Mouse (Mus musculus) left cerebral cortex, adult 2 months (tissue): Measurements from ENCODE around the gene Stk10. TPM values are rescaled to one million over a fixed set of nuclear protein-coding genes. Genes with fewer than 3 reads are reported as not detected.
A peak's percentile ranks its signal among the peaks of the same experiment; 100 is the strongest.
"Not testable (repeated sequence)": the region's sequence is repeated elsewhere in the genome, so short reads cannot be mapped to it uniquely, and the experiment has no call there.

Experiments used
- DNase-seq, 2 experiments: peaks; one replicate each; pipeline ENCODE4 v3.0.0; 2021 to 2022; ENCODE audit warnings: low spot score in 2 of 2, mixed read lengths in 1 of 2; ENCODE audit errors: extremely low spot score in 1 of 2
- H3K27ac ChIP-seq: fragments of 200-600 bp; 2 replicates; pipeline ENCODE4 v1.8.1; 2022
- H3K4me3 ChIP-seq: fragments of 200-600 bp; 2 replicates; pipeline ENCODE4 v1.8.1; 2022
- CTCF ChIP-seq: fragments of 200-600 bp; IDR thresholded peaks from 2 replicates; pipeline ENCODE4 v1.8.1; 2022; ENCODE audit warnings: antibody characterized with exemption, mild to moderate bottlenecking, moderate library complexity
- intact Hi-C: fragments of 180-260 bp; cut with DNase I; formaldehyde crosslinking; loops from one replicate; pipeline ENCODE4 v1.15.1; 2025
- total RNA-seq, 2 experiments: library from RNA; stranded (reverse); gene quantifications; 2 replicates each; pipeline ENCODE4 v1.2.3; 2021

Gene Stk10
- total RNA-seq, 2 experiments from 2014 or later = 6.7 to 8.7 TPM

DNA sequence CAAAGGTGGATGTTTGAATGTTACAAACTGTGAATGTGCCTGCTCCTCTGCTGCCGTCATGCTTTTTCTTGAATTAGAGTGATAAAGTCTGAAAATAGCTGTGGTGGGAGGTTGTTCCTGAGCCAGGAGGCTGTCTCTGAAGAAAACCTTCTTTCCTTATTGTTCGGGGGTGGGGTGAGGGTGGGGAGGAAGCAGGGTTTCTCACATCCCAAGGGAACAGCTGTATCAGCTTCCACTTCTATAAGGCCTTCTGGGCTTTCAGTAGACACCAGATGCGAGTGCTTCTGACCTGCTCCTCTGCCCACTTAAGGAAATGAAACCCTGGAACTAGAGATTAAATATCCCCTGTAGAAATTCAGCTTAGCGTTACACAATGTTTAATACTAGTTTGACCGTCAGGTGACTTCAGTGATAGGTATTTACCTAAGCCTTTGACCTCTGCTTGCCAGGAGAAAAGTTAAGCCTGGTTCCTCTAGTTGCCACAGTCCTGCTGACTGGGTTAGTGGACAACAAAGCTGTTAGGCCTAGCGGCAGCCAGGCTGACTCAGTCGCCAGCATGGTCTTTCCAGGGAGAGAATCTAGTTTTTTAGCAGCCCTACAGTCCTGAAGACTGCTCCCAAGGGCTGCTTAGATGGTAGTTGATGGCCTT lies 27.9 kb upstream of the Stk10 start:
- Histone ChIP-seq H3K4me3 (no peak overlapping the region), H3K27ac (peak overlapping the region; percentile 72)
- no peak for TF ChIP-seq CTCF
- intact Hi-C loops = loop anchor here (1.0 to 2.0 kb wide), 2 partner anchors 50 to 103 kb away; partner anchors contain the start of gene Ubtd2
- no peak for DNase-seq

DNA sequence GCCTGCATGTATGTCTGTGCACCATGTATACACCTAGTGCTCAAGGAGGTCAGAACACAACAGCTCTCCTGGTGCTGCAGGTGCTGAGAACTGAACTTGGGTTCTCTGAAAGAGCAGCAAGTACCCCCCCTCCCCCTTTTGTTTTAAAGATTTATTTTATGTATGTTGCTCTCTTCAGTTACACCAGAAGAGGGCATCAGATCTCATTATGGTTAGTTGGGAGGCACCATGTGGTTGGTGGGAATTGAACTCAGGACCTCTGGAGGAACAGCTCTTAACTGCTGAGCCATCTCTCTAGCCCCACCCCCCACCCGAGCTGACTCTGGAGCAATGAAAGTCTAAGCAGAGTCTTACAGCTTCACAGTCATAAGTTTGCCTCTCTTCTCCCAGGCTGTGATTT lies 22.2 kb upstream of the Stk10 start:
- no peak for DNase-seq
- H3K27ac ChIP-seq = no peak overlapping the region
- no peak overlapping the region for H3K4me3 ChIP-seq
- TF ChIP-seq CTCF = peak; percentile 5; the same call in 1 of the 2 replicates
- intact Hi-C loops = no loop called here

DNA sequence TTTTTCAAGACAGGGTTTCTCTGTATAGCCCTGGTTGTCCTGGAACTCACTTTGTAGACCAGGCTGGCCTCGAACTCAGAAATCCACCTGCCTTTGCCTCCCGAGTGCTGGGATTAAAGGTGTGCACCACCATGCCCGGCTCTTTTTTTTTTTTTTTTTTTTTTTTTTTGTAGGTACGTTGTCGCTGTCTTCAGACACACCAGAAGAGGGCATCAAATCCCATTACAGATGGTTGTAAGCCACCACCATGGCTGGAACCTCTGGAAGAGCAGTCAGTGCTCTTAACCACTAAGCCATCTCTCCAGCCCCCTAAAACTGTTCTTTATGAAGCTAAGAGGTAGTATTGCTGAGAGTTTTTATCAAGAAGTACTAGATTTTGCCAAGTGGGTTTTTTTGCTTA lies 18.3 kb upstream of the Stk10 start:
- not testable (repeated sequence) for DNase-seq, H3K4me3 ChIP-seq, H3K27ac ChIP-seq
- intact Hi-C loops = loop anchor here (5.0 kb wide), 1 partner anchor 58 kb away; the partner anchor contains the start of gene Ubtd2

DNA sequence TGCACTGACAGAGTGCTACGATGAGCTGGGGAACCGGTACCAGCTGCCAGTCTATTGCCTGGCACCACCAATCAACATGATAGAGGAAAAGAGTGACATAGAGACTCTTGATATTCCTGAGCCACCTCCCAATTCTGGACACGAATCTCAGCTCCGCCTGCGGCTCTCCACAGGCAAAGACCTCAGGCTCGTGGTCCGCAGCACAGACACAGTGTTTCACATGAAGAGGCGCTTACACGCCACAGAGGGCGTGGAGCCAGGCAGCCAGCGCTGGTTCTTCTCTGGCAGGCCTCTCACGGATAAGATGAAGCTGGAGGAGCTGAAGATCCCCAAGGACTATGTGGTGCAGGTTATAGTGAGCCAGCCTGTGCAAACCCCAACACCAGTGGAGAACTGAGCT lies 17.0 kb upstream of the Stk10 start:
- Histone ChIP-seq H3K4me3 (no peak overlapping the region), H3K27ac (no peak overlapping the region)
- no peak for TF ChIP-seq CTCF
- intact Hi-C loops = loop anchor here (5.0 kb wide), 1 partner anchor 59 kb away; the partner anchor contains the start of gene Ubtd2
- DNase-seq = no peak

DNA sequence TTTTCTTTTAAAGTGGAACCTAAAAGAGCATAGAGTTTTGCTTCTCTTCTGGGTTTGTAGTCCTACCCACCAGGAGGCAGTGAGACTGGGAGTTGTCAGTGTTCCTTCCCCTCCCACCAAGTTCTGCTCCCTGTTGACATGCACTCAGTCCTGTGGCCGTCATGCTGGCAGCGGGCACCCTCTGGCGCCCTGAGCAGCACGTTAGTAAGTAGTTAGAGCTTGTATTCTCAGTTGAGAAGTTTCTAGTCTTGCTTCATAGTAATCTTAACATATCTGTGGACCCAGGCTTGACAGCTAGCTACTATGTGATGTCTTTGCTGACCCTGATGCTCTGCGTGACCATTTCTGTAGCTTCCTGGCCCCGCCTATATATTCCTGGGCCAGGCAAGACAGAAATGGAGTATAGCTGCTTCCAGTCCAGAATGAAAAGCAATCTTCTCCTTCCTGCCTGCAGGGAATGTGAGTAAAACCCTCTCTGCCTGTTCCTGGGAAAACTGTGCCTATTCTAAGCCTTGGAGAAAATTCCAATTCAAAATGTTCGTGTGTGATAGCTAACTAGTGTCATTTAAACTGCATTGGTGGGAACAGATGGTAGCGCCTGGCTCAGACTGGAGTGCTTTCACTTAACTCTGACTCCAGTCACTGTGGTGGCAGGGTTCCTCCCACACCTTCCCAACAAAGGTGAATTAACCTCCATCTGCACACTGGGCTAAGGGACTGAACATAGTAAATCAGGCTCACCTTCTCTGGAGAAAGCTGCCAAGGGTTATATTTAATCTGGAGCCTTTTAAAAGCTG lies 16.0 kb upstream of the Stk10 start:
- no peak; the same call in none of the 2 replicates for TF ChIP-seq CTCF
- intact Hi-C loops = loop anchor here (5.0 kb wide), 1 partner anchor 60 kb away; the partner anchor contains the start of gene Ubtd2
- peak; percentile 42 to 43 for DNase-seq
- Histone ChIP-seq H3K27ac (peak overlapping the region; percentile 65), H3K4me3 (no peak overlapping the region)

DNA sequence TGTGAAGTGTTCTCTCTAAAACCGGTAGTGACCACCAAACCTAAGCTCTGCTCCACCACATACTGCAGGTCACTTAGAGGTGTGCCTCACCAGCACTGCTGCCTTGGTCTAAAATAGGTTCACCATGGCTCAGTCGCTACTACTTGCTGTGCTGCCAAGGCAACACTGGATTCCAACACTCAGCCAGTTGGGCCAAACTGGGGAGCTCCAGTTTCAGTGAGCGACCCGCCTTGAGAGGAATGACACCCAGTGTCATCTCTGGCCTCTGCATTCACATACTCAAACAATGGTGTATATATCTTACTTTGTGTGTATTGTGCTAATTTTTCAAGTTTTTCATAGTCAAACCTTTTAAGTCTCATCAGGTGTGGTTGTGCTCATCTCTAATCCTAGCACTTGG lies 14.3 kb upstream of the Stk10 start:
- TF ChIP-seq CTCF = no peak
- no peak overlapping the region for H3K27ac ChIP-seq
- intact Hi-C loops = loop anchor here (5.0 kb wide), 1 partner anchor 61 kb away; the partner anchor contains the start of gene Ubtd2

DNA sequence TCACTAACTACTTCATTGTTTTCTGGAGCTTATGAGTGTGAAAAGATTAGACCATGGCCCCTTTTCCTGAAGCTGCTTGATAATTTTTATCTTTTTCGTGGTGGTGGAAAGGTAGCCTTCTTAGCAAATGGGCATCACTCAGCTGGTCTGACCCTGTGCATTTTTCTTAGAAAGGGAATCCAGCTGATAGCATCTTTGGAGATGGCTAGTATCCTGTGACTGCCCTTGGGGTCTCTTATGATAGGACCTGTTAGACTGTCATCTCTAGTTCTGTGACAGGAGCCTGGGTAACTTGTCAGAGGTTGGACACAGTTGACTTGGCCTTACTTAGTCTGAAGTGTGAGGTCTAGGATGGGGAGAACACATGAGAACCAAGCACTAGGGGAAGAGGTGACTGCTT lies 13.8 kb upstream of the Stk10 start:
- Histone ChIP-seq H3K4me3 (no peak overlapping the region), H3K27ac (no peak overlapping the region)
- intact Hi-C loops = loop anchor here (5.0 kb wide), 1 partner anchor 62 kb away; the partner anchor contains the start of gene Ubtd2
- TF ChIP-seq CTCF = no peak
- DNase-seq = no peak

More for the DNA sequence above, 14.3 kb upstream of the Stk10 start:
- H3K4me3 ChIP-seq = no peak overlapping the region
- no peak for DNase-seq

DNA sequence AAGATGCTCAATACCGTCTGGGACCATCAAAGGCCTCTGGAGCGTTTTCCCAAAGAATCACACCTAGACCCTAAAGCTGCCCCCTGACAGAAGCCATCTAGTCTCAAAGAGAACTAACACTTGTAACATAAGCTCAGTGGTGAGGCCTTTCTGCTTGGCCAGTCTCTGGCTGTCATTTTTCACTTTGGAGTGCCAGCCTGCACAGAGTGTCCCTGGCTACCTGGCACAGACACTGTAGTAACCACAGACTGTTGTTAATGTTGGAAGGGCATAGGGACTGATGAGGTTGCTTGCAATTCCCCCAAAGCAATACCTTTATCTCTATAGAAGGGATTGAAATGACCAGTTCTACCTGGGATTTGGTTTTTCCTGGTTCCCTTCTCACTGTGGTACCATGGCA lies 11.9 kb upstream of the Stk10 start:
- intact Hi-C loops = no loop called here
- no peak for DNase-seq

DNA sequence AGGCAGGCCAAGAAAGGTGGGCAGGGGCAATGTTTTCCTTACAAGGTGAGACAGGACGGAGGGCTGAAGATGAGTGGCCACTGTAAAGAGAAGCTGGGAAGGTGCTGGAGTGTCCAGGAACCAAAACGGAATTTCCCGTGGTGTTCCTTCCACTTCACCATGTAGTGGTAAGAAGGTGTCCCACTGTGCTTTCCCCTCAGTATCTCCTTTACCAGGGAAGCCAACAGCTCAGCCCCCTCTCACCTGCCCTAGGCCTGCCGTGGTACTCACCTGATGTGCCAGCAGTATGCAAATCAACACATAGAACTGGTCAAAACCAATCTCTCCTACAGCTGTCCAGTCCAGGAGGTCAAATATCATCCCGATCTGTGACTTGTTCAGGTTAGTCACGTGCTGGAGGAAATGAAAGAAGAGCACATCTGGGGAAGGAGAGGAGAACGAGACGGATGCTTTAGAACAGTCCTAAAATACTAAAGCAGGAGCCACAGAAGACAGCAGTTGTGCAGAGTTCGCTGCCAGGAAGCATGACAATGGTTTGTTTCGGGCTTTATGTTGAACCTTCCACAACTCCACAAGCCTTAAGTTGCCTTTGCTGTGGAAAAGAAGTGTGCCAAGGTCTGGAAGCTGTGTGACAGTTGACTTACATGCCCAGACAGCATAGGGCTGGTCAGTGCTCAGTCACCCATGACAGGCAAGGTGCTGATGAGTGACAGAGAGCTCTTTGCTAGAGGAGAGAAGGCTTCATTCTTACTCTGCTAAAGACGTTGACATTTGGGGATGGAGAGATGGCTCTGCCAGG lies 8.8 kb upstream of the Stk10 start:
- H3K4me3 ChIP-seq = no peak overlapping the region
- DNase-seq = no peak
- no peak overlapping the region for H3K27ac ChIP-seq
- no peak for TF ChIP-seq CTCF
- intact Hi-C loops = no loop called here

More for the DNA sequence above, 11.9 kb upstream of the Stk10 start:
- Histone ChIP-seq H3K4me3 (no peak overlapping the region), H3K27ac (no peak overlapping the region)
- TF ChIP-seq CTCF = no peak

DNA sequence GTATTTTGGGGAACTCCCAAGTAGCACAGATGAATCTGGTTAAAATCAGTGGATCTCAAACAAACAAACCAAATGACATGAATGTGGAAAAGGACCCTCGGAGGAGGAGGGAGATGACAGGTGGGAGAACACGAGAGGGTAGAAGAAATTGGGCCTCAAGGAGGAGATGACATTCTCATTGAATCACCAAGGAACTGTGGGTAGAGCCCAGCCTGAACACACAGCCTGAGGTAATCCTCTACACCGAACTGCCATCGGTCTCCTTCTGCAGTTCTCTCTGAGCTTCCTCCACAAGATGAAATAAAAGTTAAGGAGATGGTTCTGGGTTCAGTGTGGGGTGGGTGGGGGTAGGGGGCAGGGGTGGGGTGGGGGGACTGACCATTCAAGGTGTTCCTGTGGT lies 6.1 kb upstream of the Stk10 start:
- Histone ChIP-seq H3K27ac (no peak overlapping the region), H3K4me3 (no peak overlapping the region)
- intact Hi-C loops = no loop called here
- DNase-seq = no peak
- no peak for TF ChIP-seq CTCF

DNA sequence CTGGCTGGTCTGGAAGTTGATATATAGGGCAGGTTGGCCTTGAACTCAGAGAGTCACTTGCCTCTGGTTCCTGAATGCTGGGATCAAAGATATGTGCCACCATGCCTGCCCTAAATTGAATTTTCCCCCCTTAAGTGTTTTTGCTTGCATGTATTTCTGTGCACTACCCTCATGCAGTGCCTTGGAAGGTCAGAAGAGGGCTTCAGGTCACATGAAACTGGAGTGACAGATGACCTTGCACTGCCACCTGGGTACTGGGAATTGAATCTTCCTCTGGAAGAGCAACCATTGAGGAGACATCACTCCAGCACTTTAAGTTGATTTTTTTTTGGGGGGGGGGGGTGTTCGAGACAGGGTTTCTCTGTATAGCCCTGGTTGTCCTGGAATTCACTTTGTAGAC lies 3.0 kb upstream of the Stk10 start:
- TF ChIP-seq CTCF = peak; percentile 26
- intact Hi-C loops = no loop called here
- Histone ChIP-seq H3K27ac (no peak overlapping the region), H3K4me3 (no peak overlapping the region)
- no peak for DNase-seq
